Mouse (Mus musculus) spleen, adult 2 months (tissue): ENCODE measurements around the gene Coa4.

Experiments
- CTCF ChIP-seq: fragments of 200-500 bp; IDR thresholded peaks from 2 replicates; pipeline ENCODE4 v1.5.1; 2011; ENCODE audit warnings: mild to moderate bottlenecking, inconsistent platforms; ENCODE audit not compliant: insufficient read depth, insufficient read length, insufficient replicate concordance; ENCODE audit errors: extremely low read depth
- POLR2A ChIP-seq: fragments of 200-500 bp; IDR thresholded peaks from 2 replicates; pipeline ENCODE4 v1.6.1; 2011; ENCODE audit warnings: low read depth, low read length, inconsistent platforms

DNA sequence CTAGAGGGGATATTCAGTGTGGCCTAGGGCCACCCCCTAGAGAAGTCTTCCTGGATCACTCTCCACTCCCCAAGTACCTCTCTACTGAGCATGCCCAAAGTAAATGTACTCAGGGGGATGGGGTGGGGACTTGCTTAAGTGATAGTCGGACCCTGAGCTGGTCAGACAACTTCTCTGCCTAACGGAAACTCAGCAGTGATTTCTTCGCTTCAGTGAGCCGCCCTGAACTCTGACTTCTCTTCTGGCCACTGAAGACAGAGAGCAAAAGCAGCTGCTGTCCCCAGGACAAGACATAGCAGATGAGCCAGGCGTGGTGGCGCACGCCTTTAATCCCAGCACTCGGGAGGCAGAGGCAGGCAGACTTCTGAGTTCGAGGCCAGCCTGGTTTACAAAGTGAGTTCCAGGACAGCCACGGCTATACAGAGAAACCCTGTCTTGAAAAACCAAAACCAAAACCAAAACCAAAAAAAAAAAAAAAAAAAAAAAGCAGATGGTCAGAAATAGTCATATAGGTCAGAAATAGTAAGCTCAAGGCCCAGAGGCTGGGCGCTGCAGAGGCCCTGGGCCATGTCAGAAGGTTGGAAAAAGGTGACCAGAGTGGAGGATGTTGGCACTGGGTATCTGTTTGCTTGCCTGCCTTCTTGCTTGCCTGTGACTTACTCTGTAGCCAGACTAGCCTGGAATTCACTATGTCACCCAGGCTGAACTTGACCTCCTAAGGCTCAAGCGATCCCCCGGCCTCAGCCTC is 32.0 kb upstream of the Coa4 start:
- TF ChIP-seq CTCF (no peak), POLR2A (no peak; the same call in 1 of the 2 replicates)
